Mouse (Mus musculus): Measurements from ENCODE around the gene Mrvi1. TPM values are rescaled to one million over a fixed set of nuclear protein-coding genes. Genes with fewer than 3 reads are reported as not detected.

The Mrvi1 gene
- total and polyA plus RNA-seq, 3 experiments, result 14.8 to 18.7 (median 16.5) TPM

- Histone ChIP-seq H3K27me3 (ENCODE audit: control insufficient read depth, insufficient read depth, low read length) (no peaks in the 10 kb centered on the region), H3K36me3 (ENCODE audit: control insufficient read depth, insufficient read depth, low read length) (peaks cover 9% of the 10 kb centered on the region), H3K79me2 (replicated peaks; ENCODE audit: control insufficient read depth, insufficient read depth, low read length) (no peaks in the 10 kb centered on the region), H3K9ac (ENCODE audit: low read depth, low read length) (no peak overlapping the region), H3K27ac (no peak overlapping the region), H3K4me3 (no peak overlapping the region), H3K4me1 (ENCODE audit: control insufficient read depth, insufficient read depth, low read length) (peaks cover 9% of the 10 kb centered on the region)
- no peak for TF ChIP-seq CTCF (IDR thresholded peaks at IDR 0.05)
- no peak for TF ChIP-seq POLR2A (IDR thresholded peaks at IDR 0.05; ENCODE audit: insufficient read depth, low read depth, low read length)
- TF ChIP-seq EP300 (IDR thresholded peaks at IDR 0.05; ENCODE audit: insufficient read depth, low read depth, low read length), result no peak
- WGBS, result 87% methylated on average over 8 of the region's 8 CpGs
- intact Hi-C loops (cut with DNase I), result no loop called here
- DNase-seq, result no peak
Observed at GRCm38 (mm10) chr7:110823076-110823475, 159.2 kb downstream of the Mrvi1 start.

- H3K79me2 ChIP-seq (replicated peaks; ENCODE audit: control insufficient read depth, insufficient read depth, low read length), result no peaks in the 10 kb centered on the region
- H3K4me1 ChIP-seq (ENCODE audit: control insufficient read depth, insufficient read depth, low read length), result peaks cover 9% of the 10 kb centered on the region
- DNase-seq, result no peak
- intact Hi-C loops (cut with DNase I), result no loop called here
- WGBS, result 58% methylated on average over 4 of the region's 4 CpGs
- TF ChIP-seq POLR2A (IDR thresholded peaks at IDR 0.05; ENCODE audit: insufficient read depth, low read depth, low read length) (no peak), EP300 (IDR thresholded peaks at IDR 0.05; ENCODE audit: insufficient read depth, low read depth, low read length) (no peak), CTCF (IDR thresholded peaks at IDR 0.05) (no peak)
- peaks cover 11% of the 10 kb centered on the region for H3K36me3 ChIP-seq (ENCODE audit: control insufficient read depth, insufficient read depth, low read length)
- H3K9ac ChIP-seq (ENCODE audit: low read depth, low read length), result no peak overlapping the region
- peak overlapping the region; percentile 41 for H3K27ac ChIP-seq
- no peak overlapping the region for H3K4me3 ChIP-seq
- no peaks in the 10 kb centered on the region for H3K27me3 ChIP-seq (ENCODE audit: control insufficient read depth, insufficient read depth, low read length)
Observed at GRCm38 (mm10) chr7:110822055-110822454, 160.2 kb downstream of the Mrvi1 start.

- Histone ChIP-seq H3K79me2 (replicated peaks; ENCODE audit: control insufficient read depth, insufficient read depth, low read length) (no peaks in the 10 kb centered on the region), H3K4me1 (ENCODE audit: control insufficient read depth, insufficient read depth, low read length) (peaks cover 9% of the 10 kb centered on the region), H3K36me3 (ENCODE audit: control insufficient read depth, insufficient read depth, low read length) (peaks cover 11% of the 10 kb centered on the region), H3K9ac (ENCODE audit: low read depth, low read length) (no peak overlapping the region), H3K27ac (peak overlapping the region; percentile 41), H3K4me3 (no peak overlapping the region), H3K27me3 (ENCODE audit: control insufficient read depth, insufficient read depth, low read length) (no peaks in the 10 kb centered on the region)
- 13% methylated on average over 3 of the region's 3 CpGs for WGBS
- intact Hi-C loops (cut with DNase I), result no loop called here
- no peak for TF ChIP-seq EP300 (IDR thresholded peaks at IDR 0.05; ENCODE audit: insufficient read depth, low read depth, low read length)
- TF ChIP-seq CTCF (IDR thresholded peaks at IDR 0.05), result no peak
- TF ChIP-seq POLR2A (IDR thresholded peaks at IDR 0.05; ENCODE audit: insufficient read depth, low read depth, low read length), result no peak
- peak; percentile 59 to 70 for DNase-seq
Observed at GRCm38 (mm10) chr7:110821653-110822052, 160.6 kb downstream of the Mrvi1 start.

DNA sequence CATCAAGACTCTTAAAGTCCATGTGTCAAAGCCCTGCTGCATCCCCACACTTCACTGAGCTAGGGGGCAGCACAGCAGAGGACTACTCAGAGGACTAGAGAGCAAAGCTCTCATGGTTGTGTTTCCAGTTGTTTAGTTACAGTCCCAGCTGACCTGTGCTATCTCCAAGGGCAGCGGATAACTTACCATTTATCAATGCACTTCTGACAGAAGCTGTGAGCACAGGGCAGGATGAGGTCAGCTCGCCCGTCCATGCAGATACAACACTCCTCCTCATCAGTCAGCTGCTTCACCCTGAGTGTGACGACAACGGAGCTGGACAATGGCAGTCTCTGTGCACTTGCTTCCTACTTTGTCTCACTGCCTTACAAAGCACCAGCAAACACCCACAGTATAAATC, 161.2 kb downstream of the Mrvi1 start:
- no peaks in the 10 kb centered on the region for H3K79me2 ChIP-seq (replicated peaks; ENCODE audit: control insufficient read depth, insufficient read depth, low read length)
- no peak for DNase-seq
- peak overlapping the region; percentile 41; the same call in 1 of the 2 replicates for H3K27ac ChIP-seq
- no peak overlapping the region for H3K4me3 ChIP-seq
- H3K36me3 ChIP-seq (ENCODE audit: control insufficient read depth, insufficient read depth, low read length), result peaks cover 11% of the 10 kb centered on the region
- peaks cover 9% of the 10 kb centered on the region for H3K4me1 ChIP-seq (ENCODE audit: control insufficient read depth, insufficient read depth, low read length)
- TF ChIP-seq EP300 (IDR thresholded peaks at IDR 0.05; ENCODE audit: insufficient read depth, low read depth, low read length), result no peak
- TF ChIP-seq POLR2A (IDR thresholded peaks at IDR 0.05; ENCODE audit: insufficient read depth, low read depth, low read length), result no peak
- peak; percentile 55 for TF ChIP-seq CTCF (IDR thresholded peaks at IDR 0.05)
- WGBS, result 37% methylated on average over 5 of the region's 5 CpGs
- no peaks in the 10 kb centered on the region for H3K27me3 ChIP-seq (ENCODE audit: control insufficient read depth, insufficient read depth, low read length)
- H3K9ac ChIP-seq (ENCODE audit: low read depth, low read length), result peak overlapping the region; percentile 29; the same call in 1 of the 2 replicates
- intact Hi-C loops (cut with DNase I), result no loop called here

- Histone ChIP-seq H3K9ac (ENCODE audit: low read depth, low read length) (0 out of 2 replicates have a peak overlapping the region, but pooled peaks have one; percentile 6), H3K27ac (peak overlapping the region; percentile 12; the same call in 1 of the 2 replicates), H3K4me3 (no peak overlapping the region), H3K4me1 (ENCODE audit: control insufficient read depth, insufficient read depth, low read length) (peaks cover 11% of the 10 kb centered on the region), H3K27me3 (ENCODE audit: control insufficient read depth, insufficient read depth, low read length) (no peaks in the 10 kb centered on the region), H3K79me2 (replicated peaks; ENCODE audit: control insufficient read depth, insufficient read depth, low read length) (no peaks in the 10 kb centered on the region), H3K36me3 (ENCODE audit: control insufficient read depth, insufficient read depth, low read length) (peaks cover 11% of the 10 kb centered on the region)
- DNase-seq, result no peak
- TF ChIP-seq CTCF (IDR thresholded peaks at IDR 0.05), result no peak
- no peak for TF ChIP-seq EP300 (IDR thresholded peaks at IDR 0.05; ENCODE audit: insufficient read depth, low read depth, low read length)
- no peak for TF ChIP-seq POLR2A (IDR thresholded peaks at IDR 0.05; ENCODE audit: insufficient read depth, low read depth, low read length)
- 48% methylated on average over 11 of the region's 11 CpGs for WGBS
- intact Hi-C loops (cut with DNase I), result no loop called here
Observed at GRCm38 (mm10) chr7:110818787-110819350, 163.4 kb downstream of the Mrvi1 start.

Other genes starting within 250 kb of the Mrvi1 start
- 10 to 100 TPM; 38.9 to 43.6 TPM for gene Ampd3, start 214.3 kb downstream of the Mrvi1 start, total RNA-seq (2021)
- 29.9 and 40.4 TPM in 2 replicates for gene Ampd3, start 214.3 kb downstream of the Mrvi1 start, polyA plus RNA-seq (2012; rRNA removed)
- 10 to 100 TPM; 33.2 to 36.4 TPM for gene Rnf141, start 138.0 kb downstream of the Mrvi1 start, total RNA-seq (2021)
- gene Rnf141, start 138.0 kb downstream of the Mrvi1 start, polyA plus RNA-seq (2012; rRNA removed), result 19.4 and 44.3 TPM in 2 replicates
- gene Lyve1, start 119.2 kb downstream of the Mrvi1 start, total RNA-seq (2021), result 10 to 100 TPM; 28.0 to 31.0 TPM
- 17.4 and 28.8 TPM in 2 replicates for gene Lyve1, start 119.2 kb downstream of the Mrvi1 start, polyA plus RNA-seq (2012; rRNA removed)
- 10 to 100 TPM; 13.0 to 14.6 TPM for gene Ctr9, start 46.5 kb upstream of the Mrvi1 start, total RNA-seq (2021)
- 5.8 and 11.1 TPM in 2 replicates for gene Ctr9, start 46.5 kb upstream of the Mrvi1 start, polyA plus RNA-seq (2012; rRNA removed)
- gene Eif4g2, start 100.6 kb upstream of the Mrvi1 start, total RNA-seq (2021), result 1,000 to 10,000 TPM in 1 of 2 experiments, 100 to 1,000 TPM in 1; 958 to 1,084 TPM
- 174 and 435 TPM in 2 replicates for gene Eif4g2, start 100.6 kb upstream of the Mrvi1 start, polyA plus RNA-seq (2012; rRNA removed)